Mouse (Mus musculus) testis, adult 2 months (tissue): ENCODE results near the gene 1700012A03Rik. TPM values are rescaled to one million over a fixed set of nuclear protein-coding genes. Genes with fewer than 3 reads are reported as not detected.

Source experiments
- H3K27ac ChIP-seq: fragments of 200-500 bp; 2 replicates; pipeline ENCODE4 v1.5.1; 2012; ENCODE audit warnings: low read depth, low read length; ENCODE audit not compliant: control insufficient read depth, insufficient read depth
- H3K27me3 ChIP-seq: fragments of 200-500 bp; 2 replicates; pipeline ENCODE4 v1.6.1; 2012; ENCODE audit warnings: mild to moderate bottlenecking, low read length, moderate library complexity; ENCODE audit not compliant: control insufficient read depth, insufficient read depth
- H3K36me3 ChIP-seq: fragments of 200-500 bp; 2 replicates; pipeline ENCODE4 v1.6.1; 2012; ENCODE audit warnings: mild to moderate bottlenecking, low read length; ENCODE audit not compliant: control insufficient read depth, insufficient read depth
- H3K4me1 ChIP-seq: fragments of 200-500 bp; 2 replicates; pipeline ENCODE4 v1.6.1; 2012; ENCODE audit warnings: low read length; ENCODE audit not compliant: control insufficient read depth, insufficient read depth
- H3K4me3 ChIP-seq: fragments of 200-500 bp; 2 replicates; pipeline ENCODE4 v1.5.1; 2012; ENCODE audit warnings: low read depth, mild to moderate bottlenecking, low read length, moderate library complexity, mixed read lengths; ENCODE audit not compliant: control insufficient read depth
- CTCF ChIP-seq: fragments of 200-500 bp; IDR thresholded peaks from 2 replicates; pipeline ENCODE4 v1.5.1; 2012; ENCODE audit warnings: low read depth, mild to moderate bottlenecking, inconsistent platforms, low read length, moderate library complexity; ENCODE audit not compliant: control insufficient read depth, insufficient read depth, insufficient replicate concordance
- POLR2A ChIP-seq: fragments of 200-500 bp; IDR thresholded peaks from 2 replicates; pipeline ENCODE4 v1.6.1; 2012; ENCODE audit warnings: low read depth, mild to moderate bottlenecking, inconsistent platforms, low read length, moderate library complexity; ENCODE audit not compliant: control insufficient read depth
- polyA plus RNA-seq: library from polyadenylated mRNA; depleted of rRNA; stranded (reverse); fragments of >200 nt; gene quantifications from 2 replicates; pipeline ENCODE4 v1.2.3, GENCODE M21; 2012

Gene 1700012A03Rik
- polyA plus RNA-seq, 1 experiment: 193 TPM

DNA sequence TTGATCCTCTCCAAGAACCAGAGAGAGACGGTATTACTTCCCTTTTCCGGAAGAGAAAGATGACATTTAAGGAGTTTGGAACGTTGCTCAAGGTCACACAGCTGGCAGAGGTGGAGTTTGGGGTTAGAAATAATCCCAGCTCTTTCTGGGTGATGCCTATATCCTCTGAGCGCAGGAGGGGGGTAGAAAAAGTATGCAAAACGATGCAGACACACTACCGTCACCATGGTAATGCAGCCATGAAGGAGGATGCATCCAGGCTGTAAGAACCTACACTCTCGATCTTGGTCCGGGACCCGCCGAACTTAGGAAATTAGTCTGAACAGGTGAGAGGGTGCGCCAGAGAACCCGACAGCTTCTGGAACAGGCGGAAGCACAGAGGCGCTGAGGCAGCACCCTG, 43.3 kb downstream of the 1700012A03Rik start:
- TF ChIP-seq POLR2A: no peak
- no peak for TF ChIP-seq CTCF
- Histone ChIP-seq H3K27me3 (no peaks in the 10 kb centered on the region), H3K4me1 (no peaks in the 10 kb centered on the region), H3K27ac (no peak overlapping the region), H3K4me3 (no peak overlapping the region), H3K36me3 (no peaks in the 10 kb centered on the region)

DNA sequence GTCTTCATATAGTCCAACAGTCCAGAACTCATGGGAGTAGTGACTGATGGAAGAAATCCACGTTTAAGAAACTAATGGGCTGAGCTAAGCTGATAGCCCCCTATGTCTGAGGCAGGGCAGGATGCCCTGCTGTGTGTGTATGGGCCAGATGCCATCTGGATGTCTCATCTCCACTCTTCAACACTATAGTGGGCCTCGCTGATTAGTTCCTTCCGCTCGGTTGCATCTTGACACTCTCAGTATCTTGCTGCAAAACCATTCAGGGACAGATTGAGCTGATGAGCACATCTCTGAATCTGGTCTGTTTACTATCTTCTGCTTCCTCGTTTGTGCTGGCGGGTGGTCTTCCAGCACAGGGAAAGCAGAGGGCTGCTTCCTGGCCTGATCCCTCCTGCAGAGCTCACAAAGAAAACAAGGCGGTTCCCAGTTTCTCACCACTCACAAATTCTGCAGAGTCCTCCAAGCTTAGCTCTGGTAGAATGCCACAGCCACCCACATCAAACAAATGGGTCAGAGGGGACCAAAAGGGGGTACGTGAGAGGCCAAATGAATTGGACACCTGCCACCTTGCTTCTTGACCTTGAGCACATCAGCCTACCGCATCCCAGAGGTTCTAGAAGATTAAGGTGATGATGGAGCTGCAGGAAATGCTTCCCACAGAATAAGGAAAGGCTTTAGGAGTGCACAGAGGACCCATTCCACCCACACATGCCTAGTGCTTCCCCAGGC, 55.7 kb downstream of the 1700012A03Rik start:
- no peaks in the 10 kb centered on the region for H3K36me3 ChIP-seq
- TF ChIP-seq CTCF: no peak
- TF ChIP-seq POLR2A: no peak
- no peak overlapping the region for H3K4me3 ChIP-seq
- H3K27ac ChIP-seq: no peak overlapping the region
- no peaks in the 10 kb centered on the region for H3K27me3 ChIP-seq
- no peaks in the 10 kb centered on the region for H3K4me1 ChIP-seq
